Mouse (Mus musculus) intestine, embryonic 16.5 days (tissue): ENCODE data around the gene Rpl3l. TPM values are rescaled to one million over a fixed set of nuclear protein-coding genes. Genes with fewer than 3 reads are reported as not detected.
A peak's percentile ranks its signal among the peaks of the same experiment; 100 is the strongest.
"Not testable (repeated sequence)": the region's sequence is repeated elsewhere in the genome, so short reads cannot be mapped to it uniquely, and the experiment has no call there.

Experiments used
- ATAC-seq: fragments of 200-750 bp; cut with Nextera tagmentation; 2 replicates; pipeline ENCODE4 v1.8.0; 2017; ENCODE audit warnings: moderate TSS enrichment, moderate library complexity
- H3K27ac ChIP-seq: fragments of 300-500 bp; sonication (generic); 2 replicates; pipeline ENCODE4 v1.5.1; 2014; ENCODE audit warnings: mild to moderate bottlenecking, low read length
- H3K27me3 ChIP-seq: fragments of 300-500 bp; sonication (generic); replicated peaks from 2 replicates; pipeline ENCODE4 v1.6.1; 2014; ENCODE audit warnings: low read length, control low read depth, mixed read lengths; ENCODE audit not compliant: control insufficient read depth, insufficient read depth
- H3K36me3 ChIP-seq: fragments of 300-500 bp; sonication (generic); 2 replicates; pipeline ENCODE4 v1.6.1; 2014; ENCODE audit warnings: low read length, control low read depth; ENCODE audit not compliant: control insufficient read depth, insufficient read depth
- H3K4me1 ChIP-seq: fragments of 300-500 bp; sonication (generic); 2 replicates; pipeline ENCODE4 v1.6.1; 2014; ENCODE audit warnings: low read length, control low read depth, mixed read lengths; ENCODE audit not compliant: control insufficient read depth, insufficient read depth
- H3K4me2 ChIP-seq: fragments of 300-500 bp; sonication (generic); 2 replicates; pipeline ENCODE4 v1.6.1; 2014; ENCODE audit warnings: low read depth, low read length, control low read depth
- H3K4me3 ChIP-seq: fragments of 300-500 bp; sonication (generic); 2 replicates; pipeline ENCODE4 v1.5.1; 2014; ENCODE audit warnings: mild to moderate bottlenecking, low read length
- H3K9ac ChIP-seq: fragments of 300-500 bp; sonication (generic); 2 replicates; pipeline ENCODE4 v1.6.1; 2014; ENCODE audit warnings: low read depth, low read length
- H3K9me3 ChIP-seq: fragments of 300-500 bp; sonication (generic); 2 replicates; pipeline ENCODE4 v1.6.1; 2016; ENCODE audit warnings: low read length, control low read depth; ENCODE audit not compliant: control insufficient read depth
- WGBS: fragments of 180-500 bp; shearing (Covaris S2); extraction: QIAGEN DNeasy Blood & Tissue Kit; methylation state at CpG from one replicate; pipeline ENCODE4 v1.1.7; 2014; 5-methylcytosine and 5-hydroxymethylcytosine counted together
- polyA plus RNA-seq: library from polyadenylated mRNA; unstranded; fragments of >200 nt; fragmentation: Nextera tagmentation; extraction: Ambion mirVana; gene quantifications from 2 replicates; pipeline ENCODE4 v1.2.1, GENCODE M21; 2015

The Rpl3l gene
- polyA plus RNA-seq, 1 experiment from 2014 or later: not detected

DNA sequence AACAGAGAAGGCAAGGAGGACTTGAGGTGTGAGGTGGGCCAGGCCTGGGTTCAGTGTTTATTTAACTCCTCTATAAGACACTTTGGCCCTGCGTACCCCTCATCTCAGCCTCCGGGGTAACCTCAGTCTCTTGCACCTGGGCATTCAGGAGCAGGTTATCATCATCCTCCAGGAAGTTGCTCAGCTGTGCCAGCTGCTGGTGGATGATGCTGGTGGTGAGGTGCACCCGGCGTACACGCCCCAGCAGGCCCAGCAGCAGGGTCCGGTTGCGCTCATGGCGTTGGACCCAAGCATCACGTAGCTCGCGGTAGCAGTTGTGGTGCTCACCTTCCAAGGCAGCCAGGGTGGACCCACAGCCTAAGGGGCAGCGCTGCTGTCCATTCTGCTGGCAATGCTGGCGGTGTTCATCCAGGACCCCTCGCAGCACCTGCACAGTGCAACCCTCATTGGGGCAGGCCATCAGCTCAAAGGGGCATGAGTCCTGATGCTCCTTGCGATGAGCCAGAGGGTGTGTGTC is 11.4 kb upstream of the Rpl3l start:
- no peak overlapping the region for H3K27ac ChIP-seq

GRCm38 (mm10) chr17:24717943-24718342 is 9.7 kb upstream of the Rpl3l start, which contains the start of the genes Rnf151 and Rps2:
Rnf151 (minus strand) TSS chr17:24718063.
Rps2 (plus strand) TSS chr17:24718116.
- Histone ChIP-seq H3K4me2 (peak within 1 kb of the TSS; percentile 57), H3K27ac (no peak within 1 kb of the TSS), H3K36me3 (peaks cover 7% of the 10 kb centered on the region), H3K4me3 (peak within 1 kb of the TSS; percentile 89), H3K9me3 (no peaks in the 10 kb centered on the region), H3K4me1 (peaks cover 15% of the 10 kb centered on the region), H3K9ac (peak within 1 kb of the TSS; percentile 96), H3K27me3 (no peaks in the 10 kb centered on the region)
- 79% methylated on average over 4 of the region's 4 CpGs for WGBS
- no peak for ATAC-seq

More for the DNA sequence above, 11.4 kb upstream of the Rpl3l start:
- H3K36me3 ChIP-seq: no peaks in the 10 kb centered on the region
- no peak overlapping the region for H3K4me2 ChIP-seq
- H3K4me3 ChIP-seq: no peak overlapping the region
- no peaks in the 10 kb centered on the region for H3K9me3 ChIP-seq
- no peak for ATAC-seq
- no peaks in the 10 kb centered on the region for H3K27me3 ChIP-seq
- peaks cover 5% of the 10 kb centered on the region; the same call in 1 of the 2 replicates for H3K4me1 ChIP-seq
- H3K9ac ChIP-seq: no peak overlapping the region
- WGBS: 98% methylated on average over 15 of the region's 15 CpGs

DNA sequence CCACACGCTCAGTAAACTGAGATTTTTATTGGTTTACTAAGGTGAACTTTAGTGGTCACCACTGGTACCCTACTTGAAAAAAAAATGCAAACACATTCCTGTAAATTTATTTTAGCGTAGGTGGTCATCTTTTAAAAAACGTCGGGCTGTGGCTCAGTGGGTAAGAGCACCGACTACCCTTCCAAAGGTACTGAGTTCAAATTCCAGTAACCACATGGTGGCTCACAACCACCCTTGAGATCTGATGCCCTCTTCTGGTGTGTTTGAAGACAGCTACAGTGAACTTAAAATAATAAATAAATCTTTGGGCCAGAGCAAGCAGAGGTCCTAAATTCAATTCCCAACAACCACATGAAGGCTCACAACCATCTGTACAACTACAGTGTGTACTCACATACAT is 8.7 kb upstream of the Rpl3l start:
- ATAC-seq, H3K36me3 ChIP-seq, H3K27me3 ChIP-seq, H3K27ac ChIP-seq, H3K9me3 ChIP-seq: not testable (repeated sequence)
- H3K4me1 ChIP-seq: peaks cover 19% of the 10 kb centered on the region
- H3K9ac ChIP-seq: peak overlapping the region; percentile 96
- H3K4me3 ChIP-seq: peak overlapping the region; percentile 89
- peak overlapping the region; percentile 57 for H3K4me2 ChIP-seq
- WGBS: 59% methylated on average over 5 of the region's 5 CpGs

DNA sequence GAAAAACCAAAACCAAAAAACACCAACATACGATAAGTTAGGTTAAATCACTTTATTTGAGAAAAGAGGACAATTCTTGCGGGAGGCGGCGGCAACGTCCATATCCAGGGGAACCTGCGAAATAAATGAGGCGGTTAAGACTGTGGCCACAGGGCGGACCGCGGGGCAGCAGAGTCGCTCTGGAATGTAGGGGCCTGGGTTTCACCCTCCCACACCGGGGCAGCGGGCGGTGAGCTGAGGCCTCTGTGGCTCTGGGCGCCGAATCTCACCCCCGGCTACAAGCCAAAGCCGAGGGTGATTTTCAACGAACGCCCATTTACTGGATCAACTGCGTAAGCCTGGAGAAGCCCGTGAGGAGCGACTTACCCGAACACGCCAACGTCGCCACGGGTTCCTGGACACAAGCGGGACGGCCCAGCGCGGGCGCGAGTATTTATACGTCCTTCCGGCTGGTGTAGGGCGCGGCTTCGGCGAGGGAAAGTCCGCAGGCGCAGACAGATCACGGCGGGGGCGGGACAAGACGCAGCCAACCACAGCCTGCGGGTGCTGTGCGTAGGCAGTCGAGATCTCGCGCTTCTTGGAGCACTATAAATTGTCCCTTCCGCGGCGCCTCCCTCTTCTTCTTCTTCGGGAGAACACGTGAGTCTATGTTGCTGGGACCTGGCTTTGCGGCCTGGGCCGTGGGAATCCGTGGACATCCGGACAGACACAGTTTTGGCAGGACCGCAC is 8.0 kb upstream of the Rpl3l start:
- Histone ChIP-seq H3K4me3 (peak overlapping the region; percentile 89), H3K36me3 (peaks cover 7% of the 10 kb centered on the region), H3K9me3 (no peaks in the 10 kb centered on the region), H3K27me3 (no peaks in the 10 kb centered on the region), H3K27ac (peak overlapping the region; percentile 81), H3K4me2 (peak overlapping the region; percentile 58), H3K4me1 (peaks cover 19% of the 10 kb centered on the region), H3K9ac (peak overlapping the region; percentile 96)
- peak; percentile 96 for ATAC-seq
- WGBS: under 1% methylated on average over 61 of the region's 61 CpGs

DNA sequence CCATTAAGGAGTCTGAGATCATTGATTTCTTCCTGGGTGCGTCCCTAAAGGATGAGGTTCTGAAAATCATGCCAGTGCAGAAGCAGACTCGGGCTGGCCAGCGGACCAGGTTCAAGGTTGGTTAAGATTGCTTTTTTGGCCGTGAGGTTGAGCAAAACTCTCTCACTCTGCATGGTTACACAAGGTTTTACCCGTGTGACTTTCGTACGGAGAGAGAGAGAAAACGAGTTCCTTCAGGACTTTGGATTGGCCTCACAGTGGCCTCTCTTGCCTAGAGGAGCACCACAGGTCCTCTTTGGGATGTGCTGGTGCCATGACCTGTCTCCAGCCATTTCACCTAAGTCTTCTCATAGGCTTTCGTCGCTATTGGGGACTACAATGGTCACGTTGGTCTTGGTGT is 7.0 kb upstream of the Rpl3l start:
- Histone ChIP-seq H3K4me3 (peak overlapping the region; percentile 89), H3K9ac (peak overlapping the region; percentile 69), H3K27ac (0 out of 2 replicates have a peak overlapping the region, but pooled peaks have one; percentile 80), H3K4me2 (peak overlapping the region; percentile 58), H3K4me1 (peaks cover 19% of the 10 kb centered on the region)
- not testable (repeated sequence) for H3K9me3 ChIP-seq, H3K36me3 ChIP-seq, ATAC-seq, H3K27me3 ChIP-seq
- WGBS: 0% methylated on average over 11 of the region's 11 CpGs

DNA sequence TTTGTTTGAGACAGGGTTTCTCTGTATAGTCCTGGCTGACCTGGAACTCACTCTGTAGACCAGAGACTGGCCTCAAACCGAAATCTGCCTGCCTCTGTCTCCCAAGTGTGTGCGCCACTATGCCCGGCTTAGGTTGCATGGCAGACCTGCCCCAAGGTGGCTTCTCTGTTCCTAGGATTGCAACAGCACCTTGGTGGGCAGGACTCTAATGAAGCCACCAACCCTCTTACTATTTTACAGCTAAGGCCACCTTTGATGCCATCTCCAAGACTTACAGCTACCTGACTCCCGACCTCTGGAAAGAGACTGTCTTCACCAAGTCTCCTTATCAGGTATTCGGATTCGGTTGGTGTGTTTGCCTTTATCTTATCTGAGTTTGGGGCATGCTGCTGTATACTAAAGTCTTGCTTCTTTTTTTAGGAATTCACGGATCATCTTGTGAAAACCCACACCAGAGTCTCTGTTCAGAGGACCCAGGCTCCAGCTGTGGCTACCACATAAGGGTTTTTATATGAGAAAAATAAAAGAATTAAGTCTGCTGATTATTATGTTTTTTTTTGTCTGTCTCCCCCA is 6.2 kb upstream of the Rpl3l start:
- peak overlapping the region; percentile 58 for H3K4me2 ChIP-seq
- WGBS: 49% methylated on average over 7 of the region's 7 CpGs
- H3K4me3 ChIP-seq: peak overlapping the region; percentile 89
- not testable (repeated sequence) for H3K27me3 ChIP-seq, H3K36me3 ChIP-seq, ATAC-seq, H3K9me3 ChIP-seq, H3K27ac ChIP-seq
- peaks cover 19% of the 10 kb centered on the region for H3K4me1 ChIP-seq
- peak overlapping the region; percentile 69 for H3K9ac ChIP-seq

- Histone ChIP-seq H3K36me3 (peaks cover 7% of the 10 kb centered on the region), H3K4me3 (peak overlapping the region; percentile 89), H3K4me2 (peak overlapping the region; percentile 58), H3K4me1 (peaks cover 19% of the 10 kb centered on the region), H3K9ac (peak overlapping the region; percentile 60), H3K27ac (peak overlapping the region; percentile 23; the same call in 1 of the 2 replicates), H3K9me3 (no peaks in the 10 kb centered on the region), H3K27me3 (no peaks in the 10 kb centered on the region)
- no peak for ATAC-seq
- WGBS: 33% methylated on average over 13 of the region's 13 CpGs
Observed at GRCm38 (mm10) chr17:24722220-24722924, 5.2 kb upstream of the Rpl3l start.

GRCm38 (mm10) chr17:24723122-24723880 is 4.3 kb upstream of the Rpl3l start:
- no peaks in the 10 kb centered on the region for H3K9me3 ChIP-seq
- peak overlapping the region; percentile 58 for H3K4me2 ChIP-seq
- H3K27me3 ChIP-seq: no peaks in the 10 kb centered on the region
- H3K27ac ChIP-seq: peak overlapping the region; percentile 90
- peaks cover 19% of the 10 kb centered on the region for H3K4me1 ChIP-seq
- WGBS: 2% methylated on average over 12 of the region's 12 CpGs
- peak overlapping the region; percentile 89 for H3K9ac ChIP-seq
- peak overlapping the region; percentile 89 for H3K4me3 ChIP-seq
- H3K36me3 ChIP-seq: peaks cover 7% of the 10 kb centered on the region
- ATAC-seq: no peak
